Mouse (Mus musculus) gastrocnemius, adult 8-10 months (tissue): Measurements from ENCODE around the gene Ripor1. TPM values are rescaled to one million over a fixed set of nuclear protein-coding genes. Genes with fewer than 3 reads are reported as not detected.
A peak's percentile ranks its signal among the peaks of the same experiment; 100 is the strongest.

Source experiments
- DNase-seq, 2 experiments: peaks; one replicate each; pipeline ENCODE4 v3.0.0; 2022; ENCODE audit warnings: low spot score in 2 of 2
- microRNA-seq: library from miRNA; unstranded; fragments of <30 nt; microRNA quantifications from one replicate; pipeline ENCODE4 v1.2.0, GENCODE M21; 2022
- total RNA-seq, 4 experiments: library from RNA; stranded (reverse); gene quantifications; 2 replicates each; pipeline ENCODE4 v1.2.4; 2022

Ripor1 gene
- total RNA-seq, 4 experiments from 2014 or later: 15.8 to 17.2 (median 16.6) TPM

- DNase-seq: no peak
Measured at GRCm38 (mm10) chr8:105624401-105624800, 19.3 kb downstream of the Ripor1 start.

GRCm38 (mm10) chr8:105624831-105625230 is 19.8 kb downstream of the Ripor1 start:
- no peak for DNase-seq

GRCm38 (mm10) chr8:105626086-105626485 is 21.0 kb downstream of the Ripor1 start:
- no peak for DNase-seq

GRCm38 (mm10) chr8:105629337-105629736 is 24.3 kb downstream of the Ripor1 start:
- DNase-seq: no peak

- no peak for DNase-seq
Measured at GRCm38 (mm10) chr8:105634771-105635458, 29.9 kb downstream of the Ripor1 start.

- no peak for DNase-seq
Measured at GRCm38 (mm10) chr8:105635481-105635880, 30.4 kb downstream of the Ripor1 start.

GRCm38 (mm10) chr8:105636018-105636962 is 31.2 kb downstream of the Ripor1 start, which contains the start of gene Ctcf:
TSS of gene Ctcf (plus strand) at chr8:105636568.
- DNase-seq: peak; percentile 85 to 91

- no peak for DNase-seq
Measured at GRCm38 (mm10) chr8:105636963-105637510, 32.0 kb downstream of the Ripor1 start, which contains the start of gene Agrp. TSS of gene Agrp (minus strand) at chr8:105637393.

GRCm38 (mm10) chr8:105637601-105638041 is 32.6 kb downstream of the Ripor1 start:
- DNase-seq: no peak

- no peak for DNase-seq
Measured at GRCm38 (mm10) chr8:105638510-105638909, 33.5 kb downstream of the Ripor1 start.

- no peak for DNase-seq
Measured at GRCm38 (mm10) chr8:105639835-105640234, 34.8 kb downstream of the Ripor1 start.

- no peak for DNase-seq
Measured at GRCm38 (mm10) chr8:105640511-105640910, 35.5 kb downstream of the Ripor1 start.

GRCm38 (mm10) chr8:105645205-105645604 is 40.1 kb downstream of the Ripor1 start:
- DNase-seq: no peak

- no peak for DNase-seq
Measured at GRCm38 (mm10) chr8:105648929-105649328, 43.9 kb downstream of the Ripor1 start.

- no peak for DNase-seq
Measured at GRCm38 (mm10) chr8:105657641-105658040, 52.6 kb downstream of the Ripor1 start.

- DNase-seq: no peak
Measured at GRCm38 (mm10) chr8:105661167-105661566, 56.1 kb downstream of the Ripor1 start.

Small RNAs within 50 kb of the gene (microRNA-seq; reads per million reads assigned to microRNA genes)
- gene Mir1966: not detected

Other genes with a start within 250 kb of the Ripor1 start
- gene Plekhg4, start 232.0 kb upstream of the Ripor1 start, total RNA-seq: under 1 TPM in 1 of 4 experiments, not detected in 3; 0.12 TPM
- under 1 TPM in 2 of 4 experiments, not detected in 2; 0.08 to 0.49 TPM for gene Kctd19, start 191.8 kb upstream of the Ripor1 start, total RNA-seq
- under 1 TPM in 2 of 4 experiments, not detected in 2; 0.70 TPM for gene Lrrc36, start 191.7 kb upstream of the Ripor1 start, total RNA-seq
- gene Tppp3, start 133.7 kb upstream of the Ripor1 start, total RNA-seq: 10 to 100 TPM; 22.7 to 38.8 (median 34.2) TPM
- gene Zdhhc1, start 108.4 kb upstream of the Ripor1 start, total RNA-seq: 10 to 100 TPM; 10.3 to 11.7 (median 11.4) TPM
- gene Hsd11b2, start 86.5 kb upstream of the Ripor1 start, total RNA-seq: under 1 TPM in 2 of 4 experiments, not detected in 2; 0.12 to 0.62 TPM
- gene Atp6v0d1, start 39.2 kb upstream of the Ripor1 start, total RNA-seq: 10 to 100 TPM; 42.2 to 45.3 (median 44.1) TPM
- gene Ctcf, start 31.3 kb downstream of the Ripor1 start, total RNA-seq: 10 to 100 TPM; 32.9 to 39.2 (median 34.2) TPM
- not detected for gene Agrp, start 32.1 kb downstream of the Ripor1 start, total RNA-seq
- not detected for gene Carmil2, start 81.0 kb downstream of the Ripor1 start, total RNA-seq
- gene Acd, start 95.8 kb downstream of the Ripor1 start, total RNA-seq: 1 to 10 TPM; 3.4 to 5.8 (median 4.4) TPM
- 1 to 10 TPM; 5.5 to 8.1 (median 6.7) TPM for gene Pard6a, start 95.9 kb downstream of the Ripor1 start, total RNA-seq
- not detected for gene 4933405L10Rik, start 102.4 kb downstream of the Ripor1 start, total RNA-seq
- gene Enkd1, start 103.0 kb downstream of the Ripor1 start, total RNA-seq: under 1 TPM; 0.48 to 0.54 (median 0.52) TPM
- 1 to 10 TPM; 7.0 to 9.1 (median 8.3) TPM for gene Gfod2, start 153.4 kb downstream of the Ripor1 start, total RNA-seq
- 10 to 100 TPM; 19.3 to 25.2 (median 23.0) TPM for gene Ranbp10, start 222.1 kb downstream of the Ripor1 start, total RNA-seq
- not detected for gene Tsnaxip1, start 222.5 kb downstream of the Ripor1 start, total RNA-seq
- 1 to 10 TPM in 1 of 4 experiments, under 1 TPM in 3; 0.31 to 1.4 (median 0.72) TPM for gene Cenpt, start 248.0 kb downstream of the Ripor1 start, total RNA-seq
- gene Thap11, start 249.9 kb downstream of the Ripor1 start, total RNA-seq: 10 to 100 TPM; 20.4 to 24.1 (median 22.0) TPM